Mouse (Mus musculus) heart, adult 11 months (tissue): ENCODE data around the gene Pllp.

Experiments used
- DNase-seq: peaks from one replicate; pipeline ENCODE4 v3.0.0; 2022

Gene Pllp

DNA sequence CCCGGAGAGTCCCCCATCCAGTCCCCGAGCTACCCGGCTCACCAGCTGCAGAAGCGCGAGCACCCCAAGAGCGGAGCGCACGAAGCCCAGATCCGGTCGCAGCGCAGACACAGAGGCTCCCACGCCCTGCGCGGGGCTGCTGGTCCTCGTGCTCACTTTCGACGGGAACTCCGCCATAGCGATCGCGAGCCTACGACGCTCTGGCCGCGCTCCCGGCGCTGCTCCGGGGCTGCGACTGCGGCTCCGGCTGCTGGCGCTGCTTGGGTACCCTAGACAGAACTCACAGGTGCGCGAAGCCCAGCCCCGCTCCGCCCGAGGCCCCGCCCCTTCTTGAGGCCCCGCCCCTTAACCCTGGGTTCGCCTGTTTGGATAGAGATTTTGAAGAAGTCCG, at the start of gene Pllp:
TSS of gene Pllp (minus strand) at position 285 of the 391 bp plus-strand sequence.
- peak; percentile 88 for DNase-seq

DNA sequence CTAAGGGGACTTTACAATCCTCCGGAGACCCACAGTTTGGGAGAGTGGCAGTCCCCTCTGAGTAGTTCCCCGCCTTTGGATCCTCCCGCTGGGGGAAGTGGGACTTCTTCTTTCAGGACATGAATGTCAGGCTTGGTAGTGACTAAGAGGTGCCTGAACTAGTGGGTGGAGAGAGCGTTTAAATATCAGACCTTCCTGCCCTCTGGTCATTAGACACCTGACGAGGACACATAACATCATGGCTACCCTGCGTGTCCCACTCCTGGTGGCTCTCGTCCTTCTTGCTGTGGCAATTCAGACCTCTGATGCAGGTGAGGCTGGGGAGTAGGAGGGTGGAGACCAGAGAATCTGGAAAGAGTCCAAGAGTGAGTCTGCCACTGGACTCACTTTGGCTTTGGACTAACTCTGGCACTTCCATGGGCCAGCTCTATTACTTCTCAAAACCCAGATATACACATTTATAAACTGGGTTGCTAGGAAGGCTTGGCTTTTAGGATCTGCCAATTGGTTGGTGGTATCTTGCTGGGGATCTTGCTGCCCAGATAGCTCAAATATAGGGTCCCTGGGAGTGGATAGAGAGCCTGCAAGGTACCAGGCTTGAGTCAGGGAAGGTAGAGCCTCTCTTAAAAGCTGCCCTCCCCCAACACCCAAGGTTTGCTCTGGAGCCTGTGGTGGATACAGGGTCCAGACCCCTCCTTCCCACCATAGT, 49.6 kb upstream of the Pllp start, which contains the start of gene Ccl22:
TSS of gene Ccl22 (plus strand) at position 115 of the 709 bp plus-strand sequence.
- peak; percentile 80 for DNase-seq

DNA sequence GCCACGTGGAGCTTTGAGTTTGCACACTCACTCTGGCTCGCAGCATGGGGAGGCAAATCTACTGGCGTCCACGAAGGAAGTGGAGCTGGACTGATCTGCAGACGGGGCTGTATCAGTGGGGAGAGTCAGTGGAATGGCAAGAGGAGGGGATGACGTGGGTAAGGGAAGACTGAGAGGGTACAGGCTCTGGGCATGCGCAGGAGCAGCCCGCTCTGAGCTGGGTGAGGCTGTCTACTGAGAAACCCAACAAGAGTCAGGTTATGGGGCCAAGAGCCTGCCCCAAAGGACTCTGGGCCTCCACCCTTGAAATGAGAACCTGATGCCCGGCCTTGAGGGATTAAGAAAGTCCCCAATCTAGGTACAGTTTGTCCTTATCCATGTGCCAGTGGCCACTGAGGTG, 48.9 kb upstream of the Pllp start:
- DNase-seq, result no peak

DNA sequence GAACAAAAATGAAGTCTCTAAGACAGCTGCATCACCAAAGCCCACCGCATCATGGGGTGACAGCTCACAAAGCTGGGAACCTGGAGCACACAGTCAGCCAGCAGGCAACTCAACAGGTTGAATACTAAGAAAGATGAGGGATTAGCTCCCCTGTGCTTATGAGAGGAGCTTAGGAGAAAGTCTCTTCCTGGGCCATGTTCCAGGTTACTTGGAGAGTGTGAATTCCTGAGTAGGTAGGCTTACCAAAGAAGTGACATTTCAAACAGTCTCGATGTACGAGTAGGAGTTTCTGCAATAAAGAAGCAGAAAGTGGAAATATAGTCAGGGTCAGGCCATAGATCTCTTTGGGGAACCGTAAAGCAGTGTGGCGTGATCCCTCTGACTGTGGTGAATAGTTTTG, 48.4 kb upstream of the Pllp start:
- peak; percentile 48 for DNase-seq

DNA sequence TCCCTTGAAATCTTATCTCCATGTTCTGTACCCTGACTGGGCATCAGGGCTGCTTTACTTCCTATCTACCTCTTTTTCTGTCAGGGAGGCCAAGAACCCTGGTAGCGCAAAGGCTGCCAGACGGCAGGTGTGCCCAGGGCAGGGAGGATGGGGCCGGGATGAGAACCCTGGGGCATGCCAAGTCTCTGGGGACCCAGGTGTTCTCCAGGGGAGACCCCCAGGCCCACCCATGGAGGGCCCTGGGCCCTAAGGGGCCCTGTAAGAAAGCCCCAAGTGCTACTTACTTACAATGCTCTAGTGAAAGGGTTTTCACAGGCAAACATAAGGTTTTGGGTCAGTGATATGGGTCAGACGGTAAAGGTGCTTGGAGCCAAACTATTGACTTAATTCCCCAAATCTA, 45.6 kb upstream of the Pllp start:
- DNase-seq, result peak; percentile 72

DNA sequence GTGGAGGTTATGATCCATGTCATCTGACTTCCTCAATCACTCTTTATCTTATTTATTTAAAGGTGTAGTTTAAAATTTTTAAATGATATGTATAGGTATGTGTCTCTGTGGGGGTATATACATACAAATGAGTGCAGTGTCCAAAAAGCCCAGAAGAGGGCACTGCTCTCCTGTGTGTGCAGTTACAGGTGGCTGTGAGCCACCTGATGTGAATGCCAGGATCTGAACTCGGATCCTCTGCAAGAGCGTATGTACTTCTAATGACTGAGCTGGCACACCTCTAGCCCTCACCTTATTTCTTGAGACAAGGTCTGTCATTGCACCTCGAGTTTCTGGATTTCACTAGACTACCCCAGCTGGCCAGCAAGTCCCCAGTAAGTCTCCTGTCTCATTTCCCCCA, 44.5 kb upstream of the Pllp start:
- DNase-seq, result peak; percentile 63

DNA sequence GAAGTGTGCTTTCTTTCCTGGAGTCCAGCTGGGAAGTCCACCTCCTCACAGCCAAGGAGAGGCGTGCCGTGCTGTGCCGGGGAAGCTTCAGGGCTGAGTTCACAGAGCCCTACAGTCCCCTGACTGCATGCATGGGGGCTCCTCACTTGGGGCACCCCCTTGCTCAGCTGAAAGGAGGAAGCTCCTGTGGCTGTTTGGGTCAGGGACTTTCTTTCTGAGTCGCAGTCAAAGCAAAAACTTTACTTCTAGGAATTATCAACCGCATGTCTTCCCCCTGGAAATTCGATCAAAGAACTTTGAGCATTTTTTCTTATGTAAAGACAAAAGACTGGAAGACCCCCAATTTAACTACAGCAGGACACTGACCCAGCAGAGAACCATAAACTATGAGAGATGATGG, 43.8 kb upstream of the Pllp start:
- no peak for DNase-seq

DNA sequence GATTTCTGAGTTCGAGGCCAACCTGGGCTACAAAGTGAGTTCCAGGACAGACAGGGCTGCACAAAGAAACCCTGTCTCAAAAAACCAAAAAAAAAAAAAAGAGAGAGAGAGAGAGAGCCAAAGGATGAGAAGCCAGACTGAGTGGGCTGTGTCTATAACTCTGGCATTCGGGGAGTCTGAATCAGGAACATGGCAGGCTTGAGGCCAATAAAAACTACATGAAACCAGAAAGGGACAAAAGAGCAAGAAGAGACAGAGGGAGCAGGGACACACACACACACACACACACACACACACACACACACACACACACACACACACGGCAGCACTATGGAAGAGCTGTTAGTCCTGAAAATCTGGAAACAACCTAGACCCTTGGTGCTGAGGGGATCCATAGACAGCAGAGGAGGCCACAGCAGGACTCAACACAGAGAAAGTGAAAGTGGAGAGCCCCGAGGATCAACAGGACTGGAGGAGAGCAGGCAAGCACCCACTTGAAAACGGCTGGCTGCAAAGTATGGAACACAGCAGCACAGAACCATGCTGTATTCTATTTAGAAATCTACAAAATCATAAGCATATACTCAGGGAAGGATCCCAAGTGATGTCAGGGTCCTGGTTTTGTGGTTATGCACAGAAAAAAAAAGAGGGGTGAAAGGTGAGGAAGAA, 39.5 kb upstream of the Pllp start:
- DNase-seq, result peak; percentile 92

DNA sequence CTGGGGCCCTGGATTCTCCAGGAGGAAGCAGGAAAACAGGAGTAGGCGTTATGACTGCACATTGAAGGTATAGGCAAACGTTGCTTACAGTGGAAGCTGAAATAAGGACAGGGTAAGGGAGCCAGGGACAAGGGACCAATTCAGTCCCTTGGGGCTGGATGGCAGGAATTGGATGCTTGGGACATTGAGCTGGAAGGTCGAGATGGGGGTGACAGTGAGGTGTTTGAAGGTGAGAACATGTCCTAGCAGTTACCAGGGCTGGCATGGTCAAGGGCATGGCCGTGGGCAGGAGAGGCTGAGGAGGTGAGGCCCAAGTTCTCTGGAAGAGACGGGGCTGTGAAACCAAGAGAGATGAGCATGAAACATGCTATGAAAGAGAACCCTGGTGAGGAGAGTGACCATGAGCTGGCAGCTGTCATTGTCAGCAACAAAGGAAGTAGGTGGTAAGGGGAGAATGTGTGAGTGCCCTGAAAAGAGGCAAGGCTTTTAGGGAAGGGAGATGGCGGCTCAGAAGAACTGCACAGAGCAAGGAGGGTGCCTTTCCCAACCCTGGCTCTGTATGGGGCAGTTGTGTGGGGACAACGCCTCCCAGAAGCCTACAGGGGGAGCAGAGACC, 38.8 kb upstream of the Pllp start:
- peak; percentile 79 for DNase-seq

DNA sequence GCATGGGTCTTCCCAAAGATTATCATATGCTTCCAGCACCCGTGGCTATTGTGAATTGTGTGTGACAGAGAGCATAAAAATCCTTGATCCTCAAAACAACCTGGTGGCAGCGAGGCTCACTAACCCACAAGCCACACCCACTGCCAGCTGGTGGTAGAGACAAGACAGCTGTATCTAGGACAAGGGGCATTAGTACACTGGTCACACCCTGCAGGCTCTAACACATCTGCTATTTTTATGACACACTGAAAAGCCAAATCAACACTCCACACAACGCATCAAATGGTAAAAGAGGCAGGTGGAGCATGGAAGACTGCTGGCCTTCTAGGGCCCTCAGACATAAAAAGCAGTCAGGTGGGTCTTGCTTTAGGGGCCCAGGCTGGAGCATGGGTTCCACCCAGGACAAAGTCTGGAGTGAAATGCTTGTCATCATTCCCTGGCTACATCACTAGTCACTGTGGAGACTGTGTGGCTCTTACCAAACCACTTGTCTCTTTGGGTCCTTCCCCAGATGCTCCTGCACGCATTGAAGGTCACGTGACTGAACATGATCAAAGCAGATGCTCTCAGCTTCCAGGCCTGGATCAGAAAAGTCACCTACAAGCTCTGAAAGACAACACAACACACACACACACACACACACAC, 37.9 kb upstream of the Pllp start:
- peak; percentile 87 for DNase-seq

DNA sequence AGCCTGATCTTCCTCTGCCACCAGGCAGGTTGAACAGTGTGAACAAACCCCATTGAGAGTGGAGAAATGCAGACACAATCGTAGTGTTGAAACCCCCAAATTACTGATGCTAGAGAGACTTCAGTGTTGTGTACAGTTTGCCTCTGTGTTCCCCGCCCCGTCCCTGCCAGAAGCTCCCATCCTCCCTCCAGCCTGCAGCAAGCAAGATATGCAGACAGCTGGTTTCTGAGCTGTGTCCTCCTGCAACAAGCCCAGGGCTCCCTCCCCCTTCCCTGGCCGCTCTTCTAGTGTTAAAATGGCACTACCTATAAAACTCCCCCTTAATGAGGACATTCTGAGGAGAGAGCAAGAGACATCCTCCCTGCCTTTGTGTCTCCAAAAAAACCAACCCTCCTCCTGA, 33.2 kb upstream of the Pllp start:
- peak; percentile 18 for DNase-seq

DNA sequence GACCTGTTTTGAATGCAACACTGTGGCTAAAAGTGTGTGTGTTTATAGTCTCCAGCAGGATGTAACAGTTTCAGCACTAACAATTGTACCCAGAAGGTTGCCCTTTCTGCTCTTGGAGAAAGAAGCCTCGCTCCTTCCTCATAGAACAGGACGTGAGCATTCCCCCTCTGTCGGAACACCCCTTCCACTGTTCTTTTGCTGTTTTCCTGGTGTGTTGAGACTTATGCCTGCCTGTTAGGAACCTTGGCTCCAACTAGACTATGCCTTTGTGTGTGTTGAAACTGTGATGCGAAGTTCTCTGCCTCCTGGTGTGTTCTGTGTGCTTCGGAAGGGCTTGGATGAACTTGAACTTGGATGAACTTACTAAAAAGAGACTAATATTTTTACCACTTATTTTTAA, 29.9 kb upstream of the Pllp start:
- peak; percentile 61 for DNase-seq

DNA sequence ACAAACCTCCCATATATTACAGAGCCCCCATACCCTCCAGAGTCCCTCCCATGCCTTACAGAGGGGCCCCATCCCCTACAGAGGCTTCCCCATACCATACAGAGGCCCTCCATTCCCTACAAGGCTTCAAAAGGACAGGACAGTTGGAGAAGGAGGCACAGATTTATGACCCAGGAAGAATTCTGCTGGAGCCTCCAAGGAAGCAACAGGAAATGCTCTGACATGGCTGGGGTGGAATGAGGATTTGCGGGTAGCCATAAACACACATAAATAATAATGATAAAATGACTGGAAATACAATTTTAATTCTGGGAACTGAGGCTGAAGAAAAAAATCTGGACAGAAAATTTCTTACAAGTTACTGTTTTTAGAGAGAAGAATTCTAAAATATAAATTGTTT, 20.8 kb upstream of the Pllp start:
- no peak for DNase-seq

DNA sequence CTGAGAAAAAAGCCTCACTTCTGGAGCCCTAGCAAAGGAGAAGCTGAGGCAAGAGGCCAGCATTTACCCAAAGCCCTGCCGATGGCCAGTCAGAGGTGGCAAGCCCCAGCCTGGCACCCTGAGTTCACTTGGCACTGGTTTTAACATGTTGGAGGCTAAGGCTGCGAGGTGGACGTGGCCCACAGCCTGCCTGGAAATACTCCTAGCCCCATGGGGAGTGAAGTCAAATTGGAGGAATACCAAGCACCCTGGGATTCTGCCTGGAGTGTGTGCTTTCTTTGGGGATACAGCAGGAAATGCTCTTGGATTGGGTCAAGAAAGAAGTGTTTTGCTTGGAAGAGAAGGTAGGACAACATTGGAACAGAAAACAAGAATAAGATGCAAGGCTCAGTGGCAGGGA, 19.8 kb upstream of the Pllp start:
- DNase-seq, result peak; percentile 94

DNA sequence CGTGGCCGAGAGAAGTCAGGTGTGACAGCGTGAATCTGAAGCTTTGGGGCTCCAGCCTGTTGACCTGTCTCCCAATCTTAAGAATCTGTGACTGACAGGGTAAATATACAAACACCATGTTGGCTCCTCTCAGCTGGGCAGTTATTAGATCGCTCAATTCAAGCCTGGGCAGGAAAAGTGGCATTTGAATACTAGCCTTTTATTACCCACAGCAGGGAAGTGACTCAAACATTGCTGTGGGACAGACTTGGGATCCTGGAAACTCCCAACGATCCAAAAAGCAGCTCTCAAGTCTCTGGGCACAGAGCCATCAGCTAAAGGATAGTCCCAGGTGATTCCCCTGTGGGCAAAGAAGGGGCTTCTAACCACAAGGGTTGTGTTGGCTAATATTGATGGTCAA, 18.5 kb upstream of the Pllp start:
- DNase-seq, result peak; percentile 74

DNA sequence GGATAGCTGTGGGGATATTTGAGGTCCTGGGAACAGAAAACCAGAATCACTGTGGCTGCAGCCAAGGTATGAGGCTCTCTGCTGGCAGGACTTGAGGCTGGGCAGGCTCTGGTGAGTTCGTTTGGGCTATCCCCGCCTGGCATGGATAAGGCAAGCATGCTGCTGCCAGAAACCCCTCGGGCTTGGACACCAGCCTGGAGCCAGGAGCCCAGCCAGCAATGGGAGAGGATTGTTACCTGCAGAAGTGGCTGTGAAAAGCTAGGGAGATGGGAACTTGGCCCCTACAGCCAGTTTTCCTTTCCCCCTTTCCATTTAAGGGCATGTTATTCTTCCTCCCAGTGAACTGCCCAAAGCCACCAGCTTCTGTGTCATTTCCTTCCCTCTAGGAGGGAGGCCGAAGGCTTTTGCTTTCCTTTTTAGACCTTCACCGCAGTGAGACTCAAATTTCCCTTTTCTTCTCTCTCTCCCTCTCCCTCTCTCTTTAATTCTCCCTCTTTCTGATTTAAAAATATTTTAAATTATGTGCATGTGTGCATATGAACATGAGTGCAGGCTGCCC, 15.2 kb upstream of the Pllp start:
- peak; percentile 98 for DNase-seq

DNA sequence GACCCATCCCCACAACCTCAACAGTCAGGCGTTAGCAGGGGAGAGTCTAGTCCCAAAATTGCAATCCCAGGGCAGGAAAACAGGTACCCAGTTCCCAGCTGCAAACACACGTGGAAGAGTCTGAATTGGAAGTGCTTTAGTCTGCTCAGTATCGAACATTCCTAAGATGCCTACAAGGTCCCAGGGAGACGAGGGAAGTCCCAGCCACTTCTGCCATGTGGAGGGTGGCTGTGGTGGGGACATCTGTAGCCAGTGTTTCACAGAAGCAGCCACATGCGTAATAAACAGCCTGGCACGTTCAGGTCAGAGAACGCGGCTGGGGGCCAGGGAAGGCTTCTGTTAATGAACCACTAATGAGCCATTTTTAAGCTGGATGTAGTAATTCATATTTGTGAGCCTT, 14.3 kb upstream of the Pllp start:
- DNase-seq, result peak; percentile 80

DNA sequence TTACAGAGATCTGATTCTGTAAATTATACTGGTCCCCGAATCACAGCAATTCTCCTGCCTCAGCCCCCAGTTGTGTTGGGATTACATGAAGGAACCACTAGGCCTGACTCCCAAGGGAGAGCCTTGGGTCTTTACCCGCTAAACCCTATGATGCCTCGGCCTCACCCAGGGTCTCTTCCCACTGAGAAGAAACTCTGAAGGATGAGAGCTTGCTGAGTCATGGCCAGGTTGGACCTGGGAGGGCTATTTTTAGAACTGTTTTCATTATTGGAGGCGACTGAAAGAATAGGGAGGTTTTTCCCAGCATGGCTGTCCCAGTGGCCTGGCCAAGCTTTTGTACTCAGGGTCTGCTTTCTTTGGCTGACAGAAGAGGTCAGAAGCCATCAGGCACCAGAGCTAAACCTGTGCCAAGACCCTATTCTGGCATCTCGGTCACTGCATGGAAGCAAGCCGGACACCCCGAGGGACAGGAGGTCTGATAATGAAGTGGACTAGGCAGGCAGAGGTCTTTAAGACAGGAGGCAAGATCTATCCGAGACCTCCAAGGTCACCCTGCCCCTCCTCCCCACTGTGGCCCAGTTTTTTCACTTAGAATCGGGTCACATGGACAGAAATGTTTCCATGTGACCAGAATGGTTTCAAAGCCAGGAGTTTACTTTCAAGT, 10.8 kb upstream of the Pllp start:
- DNase-seq, result peak; percentile 98

DNA sequence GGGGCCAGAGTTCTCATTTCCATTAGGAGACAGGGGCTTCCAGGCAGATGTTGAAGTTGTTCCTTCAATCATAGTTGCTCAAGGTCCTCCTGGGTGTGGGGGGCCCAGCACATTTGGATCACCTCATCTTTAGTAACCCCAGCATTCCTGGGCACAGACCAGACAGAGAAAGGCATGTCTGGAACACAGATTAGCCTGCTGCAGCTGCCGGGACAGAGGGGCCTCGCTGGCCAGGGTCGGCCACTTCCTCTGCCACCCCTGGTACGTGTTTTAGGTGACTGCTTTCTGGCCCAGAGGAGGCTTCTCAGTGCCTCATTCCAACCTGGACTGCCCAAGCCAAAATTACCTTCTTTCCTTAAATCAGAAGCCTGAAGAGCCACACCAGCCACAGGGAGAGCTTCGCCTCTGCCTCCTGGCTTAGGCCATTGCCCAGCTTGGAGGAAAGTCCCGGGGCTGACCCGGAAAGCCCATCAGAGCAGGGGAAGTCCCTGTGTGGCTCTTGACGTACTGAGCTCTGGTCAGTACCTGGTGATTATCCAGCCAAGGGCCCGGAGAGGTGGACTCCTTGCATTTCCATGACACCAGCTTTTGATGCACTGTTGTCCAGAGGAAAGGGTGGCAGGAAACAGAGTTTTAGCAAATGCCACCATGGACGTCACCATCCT, 9.6 kb upstream of the Pllp start:
- DNase-seq, result peak; percentile 94

DNA sequence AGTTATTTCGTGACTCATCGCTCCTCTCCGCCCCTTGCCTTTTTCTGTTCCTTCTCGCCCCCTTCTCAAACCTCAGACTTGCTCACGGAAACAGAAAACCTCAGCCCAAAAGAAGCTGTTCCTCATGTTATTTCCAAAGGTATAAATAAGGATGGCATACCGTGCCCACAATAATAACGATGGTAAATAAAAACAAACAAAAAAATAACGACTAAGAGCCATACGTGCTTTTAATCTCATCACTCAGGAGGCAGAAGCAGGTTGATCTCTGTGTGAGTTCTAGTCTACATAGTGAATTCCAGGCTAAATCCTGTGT, 8.5 kb upstream of the Pllp start:
- no peak for DNase-seq

DNA sequence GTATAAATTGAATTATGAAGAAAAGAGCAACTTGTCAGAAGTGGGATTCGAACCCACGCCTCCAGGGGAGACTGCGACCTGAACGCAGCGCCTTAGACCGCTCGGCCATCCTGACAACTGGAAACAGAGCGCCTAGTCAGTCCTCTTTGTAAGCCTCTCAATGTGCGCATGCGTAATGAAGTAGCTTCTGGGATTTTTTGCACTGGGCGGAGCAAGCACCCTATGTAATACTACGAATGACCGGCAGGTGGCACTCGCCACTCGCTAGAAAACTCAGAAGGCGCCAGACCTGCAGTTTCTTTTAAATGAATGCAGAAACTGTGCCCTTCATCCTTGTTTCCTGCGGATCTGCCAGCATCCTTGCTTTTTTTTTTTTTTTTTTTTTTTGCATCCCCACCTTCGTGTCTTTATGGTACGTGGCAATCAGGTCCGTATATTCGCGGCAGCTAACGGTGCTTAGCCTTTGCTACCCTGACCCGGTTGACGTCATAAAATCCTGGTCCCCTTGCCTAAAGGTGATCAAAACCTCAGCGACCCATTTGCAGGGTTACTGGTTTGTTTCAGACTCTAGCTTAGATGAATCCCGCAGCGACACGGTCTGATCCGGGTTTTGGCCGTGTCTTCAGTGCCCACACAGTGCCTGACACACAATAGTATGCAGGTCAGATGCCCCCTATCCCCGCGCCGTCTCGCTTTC, 8.0 kb upstream of the Pllp start:
- peak; percentile 98 for DNase-seq
